Mouse (Mus musculus) heart, adult 2 months (tissue): Measurements from ENCODE around the gene Ano9.

ENCODE experiments used
- CTCF ChIP-seq: fragments of 200-600 bp; IDR thresholded peaks from 2 replicates; pipeline ENCODE4 v1.8.1; 2022; ENCODE audit warnings: antibody characterized with exemption, mild to moderate bottlenecking, moderate library complexity
- EP300 ChIP-seq: fragments of 200-500 bp; IDR thresholded peaks from 2 replicates; pipeline ENCODE4 v1.6.1; 2011; ENCODE audit warnings: low read depth, low read length, control low read depth; ENCODE audit not compliant: insufficient read depth

- TF ChIP-seq CTCF (no peak), EP300 (no peak)
These were observed 23.7 kb downstream of the Ano9 start for GRCm38 (mm10) chr7:141093950-141094349.
